ENCODE assay signal across 23 mouse cellular contexts in genomic region chr11:89067871-89068490, GRCm38 (mm10). TPM values are rescaled to one million over a fixed set of nuclear protein-coding genes. Genes with fewer than 3 reads are reported as not detected.
DNase-seq lines count a peak whose midpoint lies in the region; ATAC-seq and TF ChIP-seq lines count a peak whose summit lies in the region.
"Had no signal": no experiment of that assay in that cellular context is flagged by ENCODE, and none has a peak within 500 bp of the region (broad histone marks: within the 10 kb centered on the region; RNA-seq: fewer than 3 reads in every experiment).

No protein-coding gene starts in this region.

- TF ChIP-seq EP300 in ES-Bruce4 (IDR thresholded peaks at IDR 0.05; ENCODE audit: insufficient read depth, low read depth, low read length): peak; percentile 86

- H3K36me3 ChIP-seq in kidney, adult 2 months (ENCODE audit: control insufficient read depth, insufficient read depth, low read length): no peaks in the 10 kb centered on the region
- H3K36me3 ChIP-seq in ES-Bruce4 (ENCODE audit: control insufficient read depth, insufficient read depth, low read length, poor library complexity, severe bottlenecking): no peaks in the 10 kb centered on the region
- no peaks in the 10 kb centered on the region for H3K36me3 ChIP-seq in hindbrain, embryonic 16.5 days (ENCODE audit: control insufficient read depth, insufficient read depth, low read length)
- H3K36me3 ChIP-seq: kidney, embryonic 15.5 days; limb, embryonic 12.5 days; liver, embryonic 15.5 days had no signal

- no peaks in the 10 kb centered on the region for H3K9me3 ChIP-seq in ES-Bruce4 (replicated peaks; ENCODE audit: control insufficient read depth, insufficient read depth, low read length, poor library complexity, severe bottlenecking)
- no peaks in the 10 kb centered on the region for H3K9me3 ChIP-seq in hindbrain, embryonic 16.5 days (ENCODE audit: control insufficient read depth, low read length)
- H3K9me3 ChIP-seq: kidney, embryonic 15.5 days; limb, embryonic 12.5 days; liver, embryonic 15.5 days had no signal

- intact Hi-C loops in gastrocnemius, adult 2 months (cut with DNase I): no loop called here

- WGBS in kidney, adult 2 months: 66% methylated on average over 11 of the region's 11 CpGs
- WGBS in hindbrain, embryonic 16.5 days: 66% methylated on average over 11 of the region's 11 CpGs

- H3K4me1 ChIP-seq in kidney, adult 2 months (ENCODE audit: control insufficient read depth, insufficient read depth, low read length): no peaks in the 10 kb centered on the region
- H3K4me1 ChIP-seq in ES-Bruce4 (ENCODE audit: control insufficient read depth, insufficient read depth, low read length): peaks cover 8% of the 10 kb centered on the region
- H3K4me1 ChIP-seq in hindbrain, embryonic 16.5 days (ENCODE audit: control insufficient read depth, insufficient read depth, low read depth, low read length): no peaks in the 10 kb centered on the region
- H3K4me1 ChIP-seq: limb, embryonic 12.5 days had no signal

- no peak for DNase-seq in gastrocnemius, adult 2 months
- no peak for DNase-seq in gastrocnemius, adult 18-20 months (ENCODE audit: low spot score)
- DNase-seq in kidney, adult 2 months: peak; percentile 14
- no peak for DNase-seq in kidney, postnatal 36 days
- DNase-seq in kidney, adult 11 months: no peak
- DNase-seq: cerebellum, adult 9-11 months; right cerebral cortex, postnatal 4 days had no signal

- peak; percentile 43; the same call in 1 of the 2 replicates for ATAC-seq in granulocyte monocyte progenitor cell, adult 5-6 weeks (replicated peaks; ENCODE audit: poor library complexity, severe bottlenecking)
- ATAC-seq in hindbrain, embryonic 16.5 days: no peak
- ATAC-seq: forebrain, embryonic 16.5 days had no signal

- H3K4me2 ChIP-seq in hindbrain, embryonic 16.5 days (ENCODE audit: low read length): no peak overlapping the region
- H3K4me2 ChIP-seq: kidney, embryonic 15.5 days; limb, embryonic 12.5 days; liver, embryonic 15.5 days had no signal

- no peak overlapping the region for H3K4me3 ChIP-seq in gastrocnemius, adult 2 months
- no peak overlapping the region for H3K4me3 ChIP-seq in kidney, adult 2 months (ENCODE audit: insufficient read depth, low read depth, low read length)
- H3K4me3 ChIP-seq in ES-Bruce4 (ENCODE audit: low read depth, low read length): no peak overlapping the region
- H3K4me3 ChIP-seq in hindbrain, embryonic 16.5 days (ENCODE audit: low read length): no peak overlapping the region
- H3K4me3 ChIP-seq: erythroblast, embryonic 14.5 days; kidney, embryonic 15.5 days; layer of hippocampus, adult 2 months; left cerebral cortex, adult 2 months; limb, embryonic 12.5 days; liver, embryonic 15.5 days had no signal

- TF ChIP-seq POLR2A in kidney, adult 2 months (IDR thresholded peaks at IDR 0.05; ENCODE audit: low read depth, low read length): no peak
- TF ChIP-seq POLR2A in ES-Bruce4 (IDR thresholded peaks at IDR 0.05; ENCODE audit: insufficient read depth, low read length): no peak

- H3K27me3 ChIP-seq in kidney, adult 2 months (replicated peaks; ENCODE audit: control insufficient read depth, insufficient read depth, low read length): no peaks in the 10 kb centered on the region
- no peaks in the 10 kb centered on the region for H3K27me3 ChIP-seq in ES-Bruce4 (ENCODE audit: control insufficient read depth, insufficient read depth, low read length, poor library complexity, severe bottlenecking)
- H3K27me3 ChIP-seq in hindbrain, embryonic 16.5 days (replicated peaks; ENCODE audit: control insufficient read depth, insufficient read depth, low read length): no peaks in the 10 kb centered on the region
- H3K27me3 ChIP-seq: kidney, embryonic 15.5 days; liver, embryonic 15.5 days had no signal

- H3K27ac ChIP-seq in gastrocnemius, adult 2 months: peak overlapping the region; percentile 81
- no peak overlapping the region for H3K27ac ChIP-seq in kidney, adult 2 months (ENCODE audit: insufficient read depth, low read depth, low read length)
- peak overlapping the region; percentile 71 for H3K27ac ChIP-seq in ES-Bruce4 (ENCODE audit: insufficient read depth, low read length)
- H3K27ac ChIP-seq in hindbrain, embryonic 16.5 days (ENCODE audit: low read depth, low read length): no peak overlapping the region
- H3K27ac ChIP-seq: kidney, embryonic 15.5 days; layer of hippocampus, adult 2 months; left cerebral cortex, adult 2 months; limb, embryonic 12.5 days; liver, embryonic 15.5 days had no signal

- no peak overlapping the region for H3K9ac ChIP-seq in ES-Bruce4 (ENCODE audit: low read depth, poor library complexity, severe bottlenecking)
- H3K9ac ChIP-seq in hindbrain, embryonic 16.5 days (ENCODE audit: low read depth, low read length): no peak overlapping the region
- H3K9ac ChIP-seq: kidney, embryonic 15.5 days; limb, embryonic 12.5 days; liver, embryonic 15.5 days had no signal

- TF ChIP-seq CTCF in gastrocnemius, adult 2 months (IDR thresholded peaks at IDR 0.05): no peak
- TF ChIP-seq CTCF in kidney, adult 2 months (conservative IDR thresholded peaks at IDR 0.05; ENCODE audit: insufficient read depth, insufficient read length, low read depth, low read length): no peak
- TF ChIP-seq CTCF in ES-Bruce4 (IDR thresholded peaks at IDR 0.05; ENCODE audit: low read depth, low read length): no peak

RNA-seq across cellular contexts. Expression of gene Dgke, which starts 1.3 kb away (rescaled TPM):
- total RNA-seq in gastrocnemius, adult 2 months (2021): 1 to 10 TPM; 3.4 to 3.7 TPM
- total RNA-seq in gastrocnemius, adult 18-20 months (2021): 1 to 10 TPM; 2.7 to 3.0 TPM
- 2.4 and 2.8 TPM in 2 replicates for polyA plus RNA-seq in kidney, adult 2 months (2012; rRNA removed)
- 11.3 and 12.8 TPM in 2 replicates for polyA plus RNA-seq in ES-Bruce4 (2011; ENCODE audit: insufficient read depth, insufficient read length, low read depth, missing spikeins)
- 4.9 and 6.8 TPM in 2 replicates for total RNA-seq in granulocyte monocyte progenitor cell, adult 5-6 weeks (2014; fragmentation: Nextera tagmentation)
- total RNA-seq in granulocyte monocyte progenitor cell, adult 5-6 weeks (2017): 5.0 and 7.3 TPM in 2 replicates
- 16.4 and 16.7 TPM in 2 replicates for polyA plus RNA-seq in hindbrain, embryonic 16.5 days (2015; fragmentation: Nextera tagmentation; extraction: Ambion mirVana)
- polyA plus RNA-seq: erythroblast, embryonic 14.5 days had no signal

RNA-seq across cellular contexts. Expression of gene Gm525, which starts 5.7 kb away (rescaled TPM):
- not detected for total RNA-seq in gastrocnemius, adult 2 months (2021)
- not detected for total RNA-seq in gastrocnemius, adult 18-20 months (2021)
- polyA plus RNA-seq in kidney, adult 2 months (2012; rRNA removed): 0.69 and 1.6 TPM in 2 replicates
- not detected in 2 replicates for polyA plus RNA-seq in ES-Bruce4 (2011; ENCODE audit: insufficient read depth, insufficient read length, low read depth, missing spikeins)
- not detected in 2 replicates for total RNA-seq in granulocyte monocyte progenitor cell, adult 5-6 weeks (2014; fragmentation: Nextera tagmentation)
- total RNA-seq in granulocyte monocyte progenitor cell, adult 5-6 weeks (2017): not detected in 2 replicates
- not detected in 2 replicates for polyA plus RNA-seq in hindbrain, embryonic 16.5 days (2015; fragmentation: Nextera tagmentation; extraction: Ambion mirVana)
- total RNA-seq: adrenal gland, postnatal 14 days; gastrocnemius, adult 8-10 months; hematopoietic stem cell, adult 5-6 weeks; layer of hippocampus, adult 2 months; megakaryocyte, adult 5-6 weeks; monocyte, adult 5-6 weeks had no signal
- polyA plus RNA-seq: erythroblast, embryonic 14.5 days; forebrain, embryonic 16.5 days; kidney, embryonic 15.5 days; liver, embryonic 15.5 days; neural tube, embryonic 14.5 days had no signal

Comparison
In these comparisons a context has a peak if more than half of its experiments do, and no peak if none do; other contexts are left out.
1. H3K27ac ChIP-seq: peak in gastrocnemius, adult 2 months (single experiment) and ES-Bruce4 (single experiment); none in kidney, adult 2 months (single experiment) and hindbrain, embryonic 16.5 days (single experiment).